Mouse (Mus musculus): Measurements from ENCODE around the gene Usp28.

DNA sequence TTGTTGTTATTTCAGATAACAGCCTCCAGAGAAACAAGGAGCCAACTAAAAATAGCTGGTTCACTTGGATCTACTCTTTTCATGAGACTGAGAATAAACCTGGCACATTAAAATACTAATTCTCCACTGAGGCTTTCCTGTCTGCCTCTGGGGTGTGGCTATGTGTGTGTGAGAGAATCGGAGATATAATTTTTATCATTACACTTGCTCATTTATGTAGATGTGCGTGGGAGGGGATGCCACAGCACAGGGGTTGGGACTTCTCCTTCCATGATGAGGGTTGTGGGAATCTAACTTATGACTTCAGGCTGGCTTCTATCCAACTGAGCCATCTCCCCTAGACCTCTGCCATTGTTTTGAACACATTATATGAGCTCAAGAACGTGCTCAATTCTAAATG is 4.4 kb upstream of the Usp28 start:
- TF ChIP-seq ZC3H11A (IDR thresholded peaks at IDR 0.05; ENCODE audit: low read depth, low read length), result no peak
- TF ChIP-seq EP300 (IDR thresholded peaks at IDR 0.05; ENCODE audit: low read length), result no peak
- no peak for TF ChIP-seq CTCF (conservative IDR thresholded peaks at IDR 0.05 in 1 of 2, IDR thresholded peaks at IDR 0.05 in 1 of 2; ENCODE audit: low read depth in 2 of 2, low read length in 2 of 2)
- TF ChIP-seq POLR2A (IDR thresholded peaks at IDR 0.05; ENCODE audit: low read depth, low read length), result no peak
- TF ChIP-seq ELF1 (IDR thresholded peaks at IDR 0.05; ENCODE audit: low read depth, low read length), result no peak
- TF ChIP-seq USF2 (conservative IDR thresholded peaks at IDR 0.05; ENCODE audit: low read depth, low read length), result no peak
- TF ChIP-seq CHD1 (IDR thresholded peaks at IDR 0.05; ENCODE audit: low read depth, low read length), result no peak
- no peak for TF ChIP-seq MAX (IDR thresholded peaks at IDR 0.05; ENCODE audit: low read length)

All from CH12.LX (cell line).